Mouse (Mus musculus) liver, postnatal 0 days (tissue): ENCODE results near the gene Foxj3.

Experiments
- CTCF ChIP-seq: sonication (generic); IDR thresholded peaks from 2 replicates; pipeline ENCODE4 v1.5.1; 2016; ENCODE audit warnings: antibody characterized with exemption, low read depth
- EP300 ChIP-seq: IDR thresholded peaks from 2 replicates; pipeline ENCODE4 v1.6.1; 2016; ENCODE audit warnings: antibody characterized with exemption, low read depth, mild to moderate bottlenecking

DNA sequence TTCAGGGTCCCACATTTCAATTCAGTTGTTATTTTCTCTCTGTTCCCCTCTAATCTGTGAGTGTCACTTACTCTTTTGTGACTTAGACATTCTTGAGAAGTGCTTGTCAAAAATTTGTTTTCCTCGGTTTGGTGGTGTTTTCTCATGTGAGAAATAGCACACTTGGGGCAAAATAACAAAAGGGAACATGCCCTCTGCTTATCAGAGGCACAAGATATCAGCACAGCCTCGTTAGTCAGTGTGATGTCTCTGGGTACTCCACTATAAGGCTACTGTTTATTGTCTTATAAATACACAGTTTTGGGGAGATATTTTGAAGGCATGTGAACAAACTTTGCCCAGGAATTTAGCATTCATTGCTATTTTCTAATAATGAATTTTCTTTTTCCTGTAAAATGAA is 37.7 kb downstream of the Foxj3 start:
- TF ChIP-seq CTCF (no peak), EP300 (no peak)
